Mouse (Mus musculus): ENCODE results near the gene Sgo2b.
A peak's percentile ranks its signal among the peaks of the same experiment; 100 is the strongest.
"Not testable (repeated sequence)": the region's sequence is repeated elsewhere in the genome, so short reads cannot be mapped to it uniquely, and the experiment has no call there.

Gene Sgo2b

DNA sequence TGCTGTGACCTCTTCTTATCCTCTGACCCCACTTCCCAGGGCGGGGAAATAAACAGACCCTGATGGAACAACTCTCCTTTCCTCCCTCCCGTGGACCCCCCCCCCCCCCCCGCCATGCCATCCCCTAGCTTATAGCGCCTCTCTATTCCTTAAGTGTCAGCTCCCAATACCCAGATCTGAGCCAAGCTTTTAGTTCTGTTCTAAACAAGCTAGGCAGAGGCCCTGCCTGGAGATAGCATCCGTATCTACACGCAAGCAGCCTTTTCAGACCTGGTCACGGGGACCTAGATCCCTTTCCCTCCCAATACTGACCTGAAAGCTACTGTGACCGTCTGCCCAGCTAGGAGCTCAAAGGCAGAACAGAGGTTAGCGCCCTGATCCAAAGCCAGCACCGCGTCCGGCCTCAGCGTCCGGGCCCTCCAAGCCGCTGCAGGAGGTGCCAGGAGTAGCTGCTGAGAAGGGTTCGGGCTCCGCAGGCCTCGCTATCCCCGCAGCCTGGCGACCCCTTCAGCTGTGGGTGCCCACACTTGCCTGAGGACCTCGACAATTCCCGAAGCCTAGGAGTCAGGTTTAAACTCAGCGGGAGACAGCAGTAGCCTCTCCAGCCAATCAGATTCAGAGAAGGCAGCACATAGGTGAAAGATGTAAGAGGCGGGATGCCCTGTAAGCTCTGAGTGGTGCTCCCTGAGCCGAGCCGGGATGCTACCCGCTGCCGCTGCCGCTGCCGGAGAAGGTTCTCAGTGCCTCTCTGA lies at the start of gene Sgo2b:
Gene Sgo2b (minus strand): TSS at position 623 of the 752 bp plus-strand sequence.
- DNase-seq (ENCODE audit: low read depth, low spot score) = no peak

- not testable (repeated sequence) for DNase-seq (ENCODE audit: low read depth, low spot score)
These were observed 18.8 kb upstream of the Sgo2b start for GRCm38 (mm10) chr8:63970612-63971391.

DNA sequence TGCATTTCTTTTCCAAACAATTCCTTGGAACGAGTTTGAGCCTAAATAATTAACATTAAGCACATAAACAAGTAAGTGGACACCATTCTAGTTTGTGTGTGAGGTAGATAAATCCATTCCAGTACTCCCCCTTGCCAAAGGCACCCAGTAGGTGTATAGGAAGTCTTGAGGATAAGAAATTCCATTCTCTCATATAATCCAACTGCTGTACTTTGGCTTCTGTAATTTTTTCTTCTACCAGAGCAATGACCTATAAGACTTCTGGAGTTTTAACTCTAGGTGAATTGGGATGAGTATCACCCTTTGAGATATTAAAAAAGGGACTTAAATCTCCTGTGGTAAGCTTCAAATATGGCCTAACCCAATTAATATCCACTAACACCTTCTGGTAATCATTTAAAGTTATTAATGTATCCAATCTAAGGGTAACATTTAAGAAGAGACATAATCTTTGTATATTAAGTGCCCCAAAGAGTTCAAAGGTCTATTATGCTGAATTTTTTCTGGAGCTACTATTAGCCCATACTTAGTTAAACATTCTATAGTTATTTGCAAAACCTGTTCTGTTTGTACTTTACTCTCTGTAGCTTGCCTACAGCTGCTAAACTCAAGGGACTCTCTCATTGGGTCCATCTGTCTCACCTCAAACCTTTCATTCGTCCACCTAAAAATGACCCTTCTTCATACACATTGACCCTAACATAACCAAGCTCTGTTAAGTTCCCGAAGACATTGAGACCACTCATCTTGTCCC lies 9.2 kb upstream of the Sgo2b start:
- DNase-seq (ENCODE audit: low read depth, low spot score) = no peak

DNA sequence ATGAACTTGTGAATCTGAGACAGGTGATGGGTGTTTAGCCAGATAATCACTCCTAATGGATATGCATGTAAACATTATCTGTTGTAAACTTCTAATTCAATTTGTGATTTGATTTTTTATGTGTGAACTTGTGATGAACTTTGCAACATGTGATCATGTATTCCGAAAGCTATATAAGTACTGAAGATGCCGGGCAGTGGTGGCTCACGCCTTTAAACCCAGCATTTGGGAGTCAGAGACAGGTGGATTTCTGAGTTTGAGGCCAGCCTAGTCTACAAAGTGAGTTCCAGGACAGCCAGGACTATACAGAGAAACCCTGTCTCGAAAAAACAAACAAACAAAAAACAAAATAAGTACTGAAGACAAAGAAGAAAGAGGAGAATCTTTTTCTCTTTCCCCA lies 1.8 kb upstream of the Sgo2b start:
- not testable (repeated sequence) for DNase-seq (ENCODE audit: low read depth, low spot score)

DNA sequence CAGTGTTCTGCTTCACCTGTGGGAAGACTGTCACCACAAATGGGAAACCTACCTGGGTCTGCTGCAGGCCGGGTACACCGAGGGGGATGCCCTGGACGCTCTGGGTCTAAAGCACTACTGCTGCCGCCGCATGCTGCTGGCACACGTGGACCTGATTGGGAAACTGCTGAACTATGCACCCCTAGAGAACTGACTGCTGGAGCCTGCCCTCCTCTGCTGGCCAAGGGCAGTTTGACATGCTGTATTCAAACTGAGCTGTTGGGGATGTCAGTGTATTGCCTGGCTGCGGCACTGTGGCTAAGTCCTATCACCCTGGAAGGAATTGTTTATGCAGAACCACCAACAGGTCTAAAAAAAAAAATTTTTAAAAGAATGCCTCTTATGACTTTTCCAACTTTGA lies 18.9 kb downstream of the Sgo2b start:
- no peak for DNase-seq (ENCODE audit: low read depth, low spot score)

GRCm38 (mm10) chr8:63929301-63930097 lies 22.5 kb downstream of the Sgo2b start:
- DNase-seq (ENCODE audit: low read depth, low spot score) = no peak

GRCm38 (mm10) chr8:63921257-63921960 lies 30.6 kb downstream of the Sgo2b start:
- no peak for DNase-seq (ENCODE audit: low read depth, low spot score)

GRCm38 (mm10) chr8:63895096-63895495 lies 57.0 kb downstream of the Sgo2b start:
- no peak for DNase-seq (ENCODE audit: low read depth, low spot score)

DNA sequence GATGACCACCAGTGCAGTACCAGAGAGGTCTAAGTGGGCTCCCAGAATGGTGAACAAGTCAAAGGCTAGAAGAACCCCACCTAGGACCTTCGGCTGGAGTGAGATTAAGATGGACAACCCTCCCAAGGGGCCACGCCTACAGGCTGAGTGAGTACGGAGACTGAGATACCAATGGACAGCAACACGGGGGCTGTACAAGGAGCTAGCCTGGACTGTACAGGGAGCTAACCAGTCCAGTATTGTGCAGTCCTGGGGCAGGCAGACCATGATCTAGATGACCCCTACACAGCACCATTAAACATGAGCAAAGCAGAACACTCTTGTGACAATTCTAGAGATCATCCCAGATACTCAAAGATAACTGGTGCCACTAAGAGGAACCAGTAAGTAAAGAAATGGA lies 73.7 kb downstream of the Sgo2b start:
- DNase-seq (ENCODE audit: low read depth, low spot score) = no peak

DNA sequence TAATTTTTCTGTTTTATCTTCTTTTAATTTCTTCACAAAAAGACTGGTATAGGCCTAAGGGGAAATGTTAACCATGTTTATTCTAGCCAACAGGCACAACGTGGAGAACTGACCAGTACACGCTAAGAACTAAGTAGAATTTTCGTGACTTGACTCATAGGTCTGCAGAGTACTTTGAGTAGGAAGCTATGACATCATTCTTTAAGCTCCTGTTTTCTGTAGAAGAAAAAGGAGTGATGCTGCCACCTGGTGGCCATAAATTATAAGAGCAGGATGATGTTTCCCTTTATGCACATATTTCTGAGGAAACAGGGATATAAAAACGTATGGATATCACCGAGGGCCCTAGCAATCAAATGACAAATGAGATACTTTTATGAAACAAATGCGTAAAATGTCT lies 74.7 kb downstream of the Sgo2b start:
- DNase-seq (ENCODE audit: low read depth, low spot score) = peak; percentile 34

- no peak for DNase-seq (ENCODE audit: low read depth, low spot score)
These were observed 75.1 kb downstream of the Sgo2b start for GRCm38 (mm10) chr8:63876949-63877348.
